Mouse (Mus musculus) stomach, postnatal 0 days (tissue): ENCODE results near the gene Fthl17f. TPM values are rescaled to one million over a fixed set of nuclear protein-coding genes. Genes with fewer than 3 reads are reported as not detected.
"Not testable (repeated sequence)": the region's sequence is repeated elsewhere in the genome, so short reads cannot be mapped to it uniquely, and the experiment has no call there.

ENCODE experiments used
- ATAC-seq: fragments of 200-750 bp; cut with Nextera tagmentation; 2 replicates; pipeline ENCODE4 v1.8.0; 2017; ENCODE audit not compliant: low FRiP score, low TSS enrichment
- DNase-seq: peaks from one replicate; pipeline ENCODE4 v3.0.0-alpha.2; 2016; ENCODE audit warnings: low spot score
- H3K27ac ChIP-seq: fragments of 300-500 bp; sonication (generic); replicated peaks from 2 replicates; pipeline ENCODE4 v1.5.1; 2014; ENCODE audit warnings: mild to moderate bottlenecking, control low read depth
- H3K27me3 ChIP-seq: fragments of 300-500 bp; sonication (generic); 2 replicates; pipeline ENCODE4 v1.6.1; 2014; ENCODE audit warnings: low read length; ENCODE audit not compliant: control insufficient read depth, insufficient read depth
- H3K36me3 ChIP-seq: fragments of 300-500 bp; sonication (generic); 2 replicates; pipeline ENCODE4 v1.6.1; 2014; ENCODE audit warnings: low read length, mixed read lengths; ENCODE audit not compliant: control insufficient read depth, insufficient read depth
- H3K4me1 ChIP-seq: fragments of 300-500 bp; sonication (generic); replicated peaks from 2 replicates; pipeline ENCODE4 v1.6.1; 2014; ENCODE audit warnings: antibody characterized with exemption; ENCODE audit not compliant: control insufficient read depth, insufficient read depth
- H3K4me2 ChIP-seq: fragments of 300-500 bp; sonication (generic); replicated peaks from 2 replicates; pipeline ENCODE4 v1.6.1; 2014; ENCODE audit warnings: low read depth, mild to moderate bottlenecking, control low read depth, moderate library complexity
- H3K4me3 ChIP-seq: fragments of 300-500 bp; sonication (generic); 2 replicates; pipeline ENCODE4 v1.5.1; 2014; ENCODE audit warnings: low read depth, low read length, control low read depth
- H3K9ac ChIP-seq: fragments of 300-500 bp; sonication (generic); 2 replicates; pipeline ENCODE4 v1.6.1; 2014; ENCODE audit warnings: mild to moderate bottlenecking, low read length, control low read depth, mixed read lengths
- H3K9me3 ChIP-seq: fragments of 300-500 bp; sonication (generic); 2 replicates; pipeline ENCODE4 v1.6.1; 2016; ENCODE audit warnings: low read length; ENCODE audit not compliant: control insufficient read depth
- CTCF ChIP-seq: IDR thresholded peaks from 2 replicates; pipeline ENCODE4 v1.5.1; 2016; ENCODE audit warnings: antibody characterized with exemption, low read depth, mild to moderate bottlenecking, moderate library complexity
- EP300 ChIP-seq: optimal IDR thresholded peaks from 2 replicates; pipeline ENCODE3; 2016; ENCODE audit warnings: antibody characterized with exemption
- WGBS: fragments of 180-500 bp; shearing (Covaris S2); extraction: QIAGEN DNeasy Blood & Tissue Kit; methylation state at CpG from one replicate; pipeline ENCODE4 v1.1.7; 2014; 5-methylcytosine and 5-hydroxymethylcytosine counted together
- polyA plus RNA-seq: library from polyadenylated mRNA; unstranded; fragments of >200 nt; fragmentation: Nextera tagmentation; extraction: Ambion mirVana; gene quantifications from 2 replicates; pipeline ENCODE4 v1.2.1, GENCODE M21; 2015

Gene Fthl17f
- polyA plus RNA-seq = not detected in 2 replicates

DNA sequence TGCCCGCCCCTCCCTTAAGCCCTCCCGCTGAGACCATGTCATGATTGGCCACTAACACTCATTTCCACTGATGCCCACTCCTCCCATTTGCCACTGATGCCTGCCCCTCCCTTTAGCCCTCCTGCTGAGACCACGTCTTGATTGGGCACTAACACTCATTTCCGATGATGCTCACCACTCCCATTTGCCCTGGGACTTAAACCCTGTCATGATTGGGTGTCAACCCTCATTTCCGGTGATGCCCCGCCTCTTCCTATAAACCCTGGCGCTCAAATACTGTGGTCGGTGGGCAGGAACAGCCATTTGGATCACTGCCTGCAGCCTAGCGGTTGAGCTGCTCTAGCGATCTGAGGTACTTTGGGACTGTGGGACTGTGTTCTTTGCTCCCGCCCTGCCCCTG is at the start of gene Fthl17f:
Gene Fthl17f, plus strand, starts transcription at position 301 of the 400 bp plus-strand sequence.
- H3K4me1 ChIP-seq, H3K27me3 ChIP-seq, H3K36me3 ChIP-seq, H3K9ac ChIP-seq, H3K27ac ChIP-seq, H3K4me3 ChIP-seq, ATAC-seq, H3K9me3 ChIP-seq, DNase-seq, H3K4me2 ChIP-seq: not testable (repeated sequence)
- WGBS = 95% methylated on average over 10 of the region's 11 CpGs

DNA sequence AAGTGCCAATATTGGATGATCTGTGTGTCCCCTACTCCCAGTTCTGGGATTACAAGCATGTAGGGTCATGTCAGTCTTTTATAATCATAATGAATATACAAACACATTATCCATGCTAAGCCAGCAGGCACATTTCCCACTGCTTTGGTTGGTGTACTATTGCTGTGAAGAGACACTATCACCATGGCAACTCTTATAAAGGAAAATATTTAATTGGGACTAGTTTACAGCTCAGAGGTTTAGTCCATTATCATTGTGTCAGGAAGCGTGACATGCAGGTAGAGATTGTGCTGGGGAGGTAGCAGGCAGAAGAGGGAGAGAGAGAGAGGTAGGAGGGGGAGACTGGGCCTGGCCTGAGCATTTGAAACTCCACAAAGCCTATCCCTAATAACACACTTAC is 46.7 kb upstream of the Fthl17f start:
- WGBS = 55% methylated on average over 1 of the region's 1 CpGs
- no peak for DNase-seq
- Histone ChIP-seq H3K27me3 (no peaks in the 10 kb centered on the region), H3K27ac (no peak overlapping the region), H3K36me3 (no peaks in the 10 kb centered on the region), H3K4me2 (no peak overlapping the region), H3K4me3 (no peak overlapping the region), H3K4me1 (no peaks in the 10 kb centered on the region), H3K9ac (no peak overlapping the region), H3K9me3 (no peaks in the 10 kb centered on the region)
- no peak for ATAC-seq
- TF ChIP-seq EP300 = no peak
- TF ChIP-seq CTCF = no peak

DNA sequence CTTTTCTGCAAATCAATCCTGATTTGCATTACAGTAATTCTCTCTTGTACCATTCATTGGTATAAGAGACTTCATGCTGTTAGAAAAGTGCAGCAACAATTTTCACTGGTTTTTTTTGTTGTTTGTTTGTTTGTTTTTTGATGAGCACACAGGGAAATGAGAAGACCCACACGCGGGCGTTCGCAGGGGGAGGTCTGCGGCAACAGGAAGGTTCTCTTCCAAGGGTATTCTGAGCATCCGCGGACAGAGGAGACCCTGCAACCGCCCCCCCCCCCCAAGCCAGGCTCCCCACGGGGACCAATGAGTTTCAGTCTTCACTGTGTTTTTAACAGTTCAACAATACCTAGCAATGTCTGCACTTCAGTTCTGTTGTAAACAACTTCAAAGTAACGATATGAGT is 43.3 kb upstream of the Fthl17f start:
- Histone ChIP-seq H3K4me1 (no peaks in the 10 kb centered on the region), H3K9me3 (no peaks in the 10 kb centered on the region), H3K36me3 (no peaks in the 10 kb centered on the region), H3K27ac (no peak overlapping the region), H3K27me3 (no peaks in the 10 kb centered on the region), H3K4me3 (no peak overlapping the region), H3K4me2 (no peak overlapping the region), H3K9ac (no peak overlapping the region)
- no peak for DNase-seq
- 64% methylated on average over 9 of the region's 10 CpGs for WGBS
- ATAC-seq = no peak
- TF ChIP-seq CTCF (no peak), EP300 (no peak)

DNA sequence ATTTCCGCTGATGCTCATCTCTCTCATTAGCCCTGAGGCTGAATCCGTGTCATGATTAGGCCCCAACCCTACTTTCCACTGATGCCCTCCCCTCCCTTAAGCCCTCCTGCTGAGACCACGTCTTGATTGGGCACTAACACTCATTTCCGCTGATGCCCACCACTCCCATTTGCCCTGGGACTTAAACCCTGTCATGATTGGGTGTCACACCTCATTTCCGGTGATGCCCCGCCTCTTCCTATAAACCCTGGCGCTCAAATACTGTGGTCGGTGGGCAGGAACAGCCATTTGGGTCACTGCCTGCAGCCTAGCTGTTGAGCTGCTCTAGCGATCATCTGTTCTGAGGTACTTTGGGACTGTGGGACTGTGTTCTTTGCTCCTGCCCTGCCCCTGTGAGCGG is 29.6 kb upstream of the Fthl17f start, which contains the start of gene Fthl17e:
Gene Fthl17e, plus strand, starts transcription at position 301 of the 400 bp plus-strand sequence.
- H3K36me3 ChIP-seq, DNase-seq, H3K4me2 ChIP-seq, ATAC-seq, H3K4me1 ChIP-seq, H3K9ac ChIP-seq, H3K27ac ChIP-seq, H3K27me3 ChIP-seq, H3K4me3 ChIP-seq, H3K9me3 ChIP-seq: not testable (repeated sequence)
- WGBS = no CpG with 5 or more reads among the region's 10 CpGs

DNA sequence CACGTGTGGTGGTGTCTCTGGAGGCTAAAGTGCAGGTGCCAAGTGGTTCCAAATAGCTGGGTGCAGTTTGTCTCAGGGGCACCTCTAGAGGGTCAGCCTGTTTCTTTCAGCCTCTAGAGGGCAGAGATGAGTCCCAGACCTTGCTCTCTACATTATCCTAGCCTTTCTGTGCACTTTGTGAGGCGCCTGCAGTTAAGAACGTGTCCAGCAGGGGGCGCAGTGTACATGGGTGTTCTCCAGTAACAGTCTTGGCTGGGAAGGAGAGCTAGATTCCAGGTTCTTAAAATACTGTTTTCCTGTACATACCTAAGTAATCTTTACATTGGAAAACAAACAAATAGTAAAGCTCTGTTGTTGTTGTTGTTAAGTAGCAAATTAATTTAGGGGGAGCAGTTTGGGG is 21.2 kb upstream of the Fthl17f start:
- not testable (repeated sequence) for H3K4me3 ChIP-seq, H3K9ac ChIP-seq, H3K36me3 ChIP-seq, H3K9me3 ChIP-seq, H3K4me1 ChIP-seq, H3K27me3 ChIP-seq, DNase-seq, H3K4me2 ChIP-seq, H3K27ac ChIP-seq, ATAC-seq
- 33% methylated on average over 3 of the region's 4 CpGs for WGBS

DNA sequence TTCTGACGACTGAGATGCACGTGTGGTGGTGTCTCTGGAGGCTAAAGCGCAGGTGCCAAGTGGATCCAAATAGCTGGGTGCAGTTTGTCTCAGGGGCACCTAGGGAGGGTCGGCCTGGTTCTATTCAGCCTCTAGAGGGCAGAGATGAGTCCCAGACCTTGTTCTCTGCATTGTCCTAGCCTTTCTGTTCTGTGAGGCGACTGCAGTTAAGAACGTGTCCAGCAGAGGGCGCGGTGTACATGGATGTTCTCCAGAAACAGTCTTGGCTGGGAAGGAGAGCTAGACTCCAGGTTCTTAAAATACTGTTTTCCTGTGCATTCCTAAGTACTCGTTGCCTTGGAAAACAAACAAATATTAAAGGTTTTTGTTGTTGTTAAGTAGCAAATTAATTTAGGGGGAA is 1.9 kb upstream of the Fthl17f start:
- not testable (repeated sequence) for H3K9ac ChIP-seq
- TF ChIP-seq CTCF = peak; percentile 51
- 31% methylated on average over 6 of the region's 9 CpGs for WGBS

More for the DNA sequence above, 1.9 kb upstream of the Fthl17f start:
- not testable (repeated sequence) for H3K4me3 ChIP-seq, ATAC-seq, H3K4me1 ChIP-seq, H3K27me3 ChIP-seq, H3K27ac ChIP-seq, DNase-seq, H3K4me2 ChIP-seq, H3K36me3 ChIP-seq, H3K9me3 ChIP-seq
